Mouse (Mus musculus) left cerebral cortex, adult 18-20 months (tissue): ENCODE measurements around the gene Fbxw15. TPM values are rescaled to one million over a fixed set of nuclear protein-coding genes. Genes with fewer than 3 reads are reported as not detected.
"Not testable (repeated sequence)": the region's sequence is repeated elsewhere in the genome, so short reads cannot be mapped to it uniquely, and the experiment has no call there.

Experiments used
- DNase-seq, 2 experiments: peaks; one replicate each; pipeline ENCODE4 v3.0.0; 2021 to 2022; ENCODE audit warnings: low spot score in 2 of 2, mixed read lengths in 1 of 2
- long read RNA-seq, 2 experiments: library from polyadenylated mRNA; stranded (forward); transcript quantifications; one replicate each; pipeline ENCODE4 v2.0.0; 2021
- total RNA-seq, 2 experiments: library from RNA; stranded (reverse); gene quantifications; 2 replicates each; pipeline ENCODE4 v1.2.3; 2021

Gene Fbxw15
- total RNA-seq, result not detected
- long read RNA-seq, experiment 1, result 0 reads
- long read RNA-seq, experiment 2, result 0 reads

GRCm38 (mm10) chr9:109568162-109568561 is at the start of gene Fbxw15:
Gene Fbxw15, minus strand, starts transcription at chr9:109568262.
- not testable (repeated sequence) for DNase-seq

GRCm38 (mm10) chr9:109606837-109607236 is 38.8 kb upstream of the Fbxw15 start:
- peak; percentile 31 to 68 for DNase-seq

GRCm38 (mm10) chr9:109602128-109602527 is 34.1 kb upstream of the Fbxw15 start:
- DNase-seq, result not testable (repeated sequence)

- DNase-seq, result no peak
Measured at GRCm38 (mm10) chr9:109597226-109597625, 29.2 kb upstream of the Fbxw15 start.

GRCm38 (mm10) chr9:109594866-109595265 is 26.8 kb upstream of the Fbxw15 start:
- no peak for DNase-seq

GRCm38 (mm10) chr9:109565546-109565945 is 2.5 kb downstream of the Fbxw15 start:
- no peak for DNase-seq

GRCm38 (mm10) chr9:109562106-109562505 is 6.0 kb downstream of the Fbxw15 start:
- not testable (repeated sequence) for DNase-seq

- DNase-seq, result no peak
Measured at GRCm38 (mm10) chr9:109552483-109552882, 15.6 kb downstream of the Fbxw15 start.

- not testable (repeated sequence) for DNase-seq
Measured at GRCm38 (mm10) chr9:109549666-109550065, 18.4 kb downstream of the Fbxw15 start.

GRCm38 (mm10) chr9:109523385-109524064 is 44.5 kb downstream of the Fbxw15 start:
- no peak for DNase-seq

Other genes with a start within 250 kb of the Fbxw15 start
- gene Fbxw28, start 228.6 kb downstream of the Fbxw15 start, total RNA-seq, result not detected
- not detected for gene Fbxw22, start 164.0 kb downstream of the Fbxw15 start, total RNA-seq
- gene Fbxw16, start 119.1 kb downstream of the Fbxw15 start, total RNA-seq, result not detected
- not detected for gene Fbxw19, start 72.4 kb downstream of the Fbxw15 start, total RNA-seq
- not detected for gene Fbxw24, start 57.8 kb upstream of the Fbxw15 start, total RNA-seq
- not detected for gene Fbxw25, start 96.4 kb upstream of the Fbxw15 start, total RNA-seq
- gene Fbxw18, start 134.4 kb upstream of the Fbxw15 start, total RNA-seq, result not detected
- not detected for gene Fbxw26, start 177.8 kb upstream of the Fbxw15 start, total RNA-seq
- not detected for gene Fbxw27, start 222.4 kb upstream of the Fbxw15 start, total RNA-seq
- 1 to 10 TPM; 2.3 to 4.3 TPM for gene Spink8, start 244.0 kb upstream of the Fbxw15 start, total RNA-seq